Mouse (Mus musculus) erythroblast, embryonic 14.5 days (primary cell): Measurements from ENCODE around the gene Ablim2. TPM values are rescaled to one million over a fixed set of nuclear protein-coding genes. Genes with fewer than 3 reads are reported as not detected.

Experiments used
- H3K27me3 ChIP-seq: 2 replicates; pipeline ENCODE4 v1.6.1; 2012; ENCODE audit warnings: inconsistent platforms; ENCODE audit not compliant: control insufficient read depth
- H3K36me3 ChIP-seq: 2 replicates; pipeline ENCODE4 v1.6.1; 2012; ENCODE audit warnings: mild to moderate bottlenecking, inconsistent platforms; ENCODE audit not compliant: control insufficient read depth
- H3K4me1 ChIP-seq: 2 replicates; pipeline ENCODE4 v1.6.1; 2012; ENCODE audit warnings: inconsistent platforms; ENCODE audit not compliant: control insufficient read depth
- H3K4me3 ChIP-seq: replicated peaks from 2 replicates; pipeline ENCODE3; 2012; ENCODE audit warnings: moderate library complexity, mild to moderate bottlenecking, inconsistent platforms
- H3K9me3 ChIP-seq: 2 replicates; pipeline ENCODE4 v1.6.1; 2012; ENCODE audit warnings: low read length, inconsistent platforms, mixed read lengths; ENCODE audit not compliant: control insufficient read depth
- GATA1 ChIP-seq: IDR thresholded peaks from 2 replicates; pipeline ENCODE4 v1.6.1; 2012; ENCODE audit warnings: low read length, inconsistent platforms, mixed read lengths
- TAL1 ChIP-seq: IDR thresholded peaks from 3 replicates; pipeline ENCODE4 v1.6.1; 2012; ENCODE audit warnings: low read length, inconsistent platforms, mixed read lengths
- polyA plus RNA-seq: library from polyadenylated mRNA; stranded (reverse); fragments of >175 nt; gene quantifications from 2 replicates; pipeline ENCODE4 v1.2.3, GENCODE M21; 2012

Gene Ablim2
- polyA plus RNA-seq, 1 experiment, result not detected

- H3K9me3 ChIP-seq, result no peaks in the 10 kb centered on the region
- no peaks in the 10 kb centered on the region for H3K27me3 ChIP-seq
- no peaks in the 10 kb centered on the region for H3K36me3 ChIP-seq
- no peaks in the 10 kb centered on the region for H3K4me1 ChIP-seq
- TF ChIP-seq GATA1 (no peak), TAL1 (no peak)
- no peak overlapping the region for H3K4me3 ChIP-seq
Observed at GRCm38 (mm10) chr5:35830101-35830500, 72.4 kb downstream of the Ablim2 start.

DNA sequence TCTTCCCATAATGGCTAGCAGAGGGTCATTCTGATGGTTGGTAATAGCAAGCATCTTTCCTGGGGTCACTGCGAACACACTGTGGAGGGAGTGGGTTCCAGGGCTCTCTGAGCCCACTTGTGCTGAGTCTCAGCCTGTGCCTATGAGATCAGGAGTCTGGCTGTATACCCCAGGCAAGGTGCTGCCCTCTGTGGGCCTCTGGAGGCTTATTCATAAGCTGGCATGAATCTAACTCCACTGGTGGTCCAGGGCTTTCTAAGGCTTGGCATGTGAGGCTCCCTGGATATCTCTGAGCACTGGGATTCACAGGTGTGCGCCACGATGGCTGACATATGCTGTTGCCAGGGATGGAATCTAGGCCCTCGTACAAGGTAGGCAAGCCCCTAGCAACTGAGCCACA is 76.2 kb downstream of the Ablim2 start:
- Histone ChIP-seq H3K27me3 (no peaks in the 10 kb centered on the region), H3K9me3 (no peaks in the 10 kb centered on the region), H3K36me3 (no peaks in the 10 kb centered on the region), H3K4me1 (no peaks in the 10 kb centered on the region), H3K4me3 (no peak overlapping the region)
- no peak for TF ChIP-seq TAL1
- no peak for TF ChIP-seq GATA1

GRCm38 (mm10) chr5:35836992-35837391 is 79.3 kb downstream of the Ablim2 start:
- Histone ChIP-seq H3K27me3 (no peaks in the 10 kb centered on the region), H3K4me3 (no peak overlapping the region), H3K9me3 (no peaks in the 10 kb centered on the region), H3K4me1 (no peaks in the 10 kb centered on the region), H3K36me3 (no peaks in the 10 kb centered on the region)
- TF ChIP-seq GATA1 (no peak), TAL1 (no peak)

DNA sequence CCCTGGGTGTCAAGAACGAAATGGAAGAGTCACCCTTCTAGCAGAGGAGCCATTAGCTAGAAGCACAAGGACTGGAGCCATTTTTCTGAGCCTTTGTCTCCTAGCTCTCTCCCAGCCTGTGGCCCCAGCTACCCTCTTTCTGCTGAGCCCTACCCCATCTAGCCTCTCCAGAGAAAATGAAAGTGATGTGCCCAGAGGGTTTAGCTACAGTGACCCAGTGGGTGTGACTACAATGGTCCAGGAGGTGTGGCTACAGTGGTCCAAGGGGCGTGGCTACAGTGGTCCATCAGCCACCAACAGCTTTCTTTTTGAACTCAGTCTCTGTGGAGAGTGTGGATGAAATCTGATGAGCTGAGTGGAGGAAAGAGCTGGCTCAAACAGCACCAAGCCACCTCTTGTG is 81.6 kb downstream of the Ablim2 start:
- no peaks in the 10 kb centered on the region for H3K9me3 ChIP-seq
- TF ChIP-seq TAL1 (no peak), GATA1 (no peak)
- no peaks in the 10 kb centered on the region for H3K4me1 ChIP-seq
- no peaks in the 10 kb centered on the region for H3K27me3 ChIP-seq
- H3K36me3 ChIP-seq, result no peaks in the 10 kb centered on the region
- no peak overlapping the region for H3K4me3 ChIP-seq

DNA sequence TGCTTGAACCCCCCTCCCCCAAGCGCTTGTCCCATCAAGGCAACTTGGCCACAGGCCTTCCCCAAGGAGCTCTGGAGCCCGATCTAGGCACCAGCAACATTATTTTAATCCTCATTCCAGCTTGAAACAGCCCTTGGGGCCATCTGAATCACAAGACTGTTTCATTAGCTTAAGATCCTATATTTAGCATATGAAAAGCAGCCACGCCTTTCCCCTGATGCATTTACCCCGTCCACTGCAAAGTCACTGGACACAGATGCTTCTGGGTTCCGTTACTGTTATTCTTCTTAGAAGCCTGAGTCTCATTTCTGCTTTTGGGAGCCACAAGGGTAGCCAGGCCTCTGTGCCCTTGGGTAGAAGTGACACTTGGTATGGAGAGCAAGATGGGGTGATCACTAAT is 93.8 kb downstream of the Ablim2 start:
- Histone ChIP-seq H3K4me1 (no peaks in the 10 kb centered on the region), H3K27me3 (no peaks in the 10 kb centered on the region), H3K4me3 (no peak overlapping the region), H3K9me3 (no peaks in the 10 kb centered on the region), H3K36me3 (no peaks in the 10 kb centered on the region)
- no peak for TF ChIP-seq GATA1
- TF ChIP-seq TAL1, result no peak

DNA sequence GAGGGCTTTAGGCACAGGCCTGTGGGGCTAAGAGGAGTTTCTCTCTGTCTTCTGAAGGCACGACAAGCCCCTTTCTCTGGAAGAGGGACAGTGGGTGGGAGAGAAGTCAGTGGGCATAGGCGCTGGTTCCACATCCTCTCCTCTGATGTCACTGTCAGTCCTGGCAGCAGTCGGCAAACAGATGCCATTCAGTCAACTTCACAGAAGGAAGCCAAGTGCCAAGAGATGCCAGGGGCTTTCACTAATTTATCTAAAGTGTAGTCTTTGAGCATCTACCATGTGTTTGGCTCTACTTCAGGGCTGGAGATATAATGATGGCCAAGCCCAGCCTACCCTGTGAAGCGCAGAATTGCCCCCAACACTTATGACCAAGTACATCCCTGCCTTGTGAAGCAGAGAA is 95.8 kb downstream of the Ablim2 start:
- Histone ChIP-seq H3K4me1 (no peaks in the 10 kb centered on the region), H3K36me3 (no peaks in the 10 kb centered on the region), H3K27me3 (no peaks in the 10 kb centered on the region), H3K4me3 (no peak overlapping the region), H3K9me3 (no peaks in the 10 kb centered on the region)
- no peak for TF ChIP-seq TAL1
- TF ChIP-seq GATA1, result no peak

GRCm38 (mm10) chr5:35856245-35856644 is 98.6 kb downstream of the Ablim2 start:
- no peaks in the 10 kb centered on the region for H3K27me3 ChIP-seq
- H3K4me3 ChIP-seq, result no peak overlapping the region

DNA sequence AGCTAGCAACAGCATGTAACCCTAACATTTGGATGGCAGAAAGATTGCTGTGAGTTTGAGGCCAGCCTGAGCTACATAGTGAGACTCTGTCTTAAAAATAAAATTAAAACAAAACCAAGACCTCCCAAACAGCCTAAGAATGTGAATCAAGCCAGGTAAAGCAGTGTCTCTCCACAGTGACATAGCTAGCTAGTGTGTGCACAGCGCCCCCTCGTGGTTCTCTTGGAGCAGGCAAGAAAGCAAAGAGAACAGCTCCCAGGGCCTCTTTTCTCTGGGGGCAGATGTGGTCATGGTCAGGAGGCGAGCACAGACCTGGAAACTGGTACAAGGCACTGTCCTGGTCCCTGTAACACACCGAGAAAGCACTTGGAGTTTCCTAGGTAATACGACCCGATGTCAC is 100.4 kb downstream of the Ablim2 start:
- Histone ChIP-seq H3K4me1 (no peaks in the 10 kb centered on the region), H3K27me3 (no peaks in the 10 kb centered on the region), H3K4me3 (no peak overlapping the region), H3K9me3 (no peaks in the 10 kb centered on the region), H3K36me3 (no peaks in the 10 kb centered on the region)
- TF ChIP-seq GATA1, result no peak
- no peak for TF ChIP-seq TAL1

More at GRCm38 (mm10) chr5:35856245-35856644, 98.6 kb downstream of the Ablim2 start:
- Histone ChIP-seq H3K36me3 (no peaks in the 10 kb centered on the region), H3K9me3 (no peaks in the 10 kb centered on the region), H3K4me1 (no peaks in the 10 kb centered on the region)
- TF ChIP-seq TAL1 (no peak), GATA1 (no peak)

GRCm38 (mm10) chr5:35861456-35861855 is 103.8 kb downstream of the Ablim2 start:
- TF ChIP-seq TAL1, result no peak
- no peak for TF ChIP-seq GATA1
- Histone ChIP-seq H3K27me3 (no peaks in the 10 kb centered on the region), H3K4me3 (no peak overlapping the region), H3K4me1 (no peaks in the 10 kb centered on the region), H3K9me3 (no peaks in the 10 kb centered on the region), H3K36me3 (no peaks in the 10 kb centered on the region)

GRCm38 (mm10) chr5:35869973-35870372 is 112.3 kb downstream of the Ablim2 start:
- TF ChIP-seq GATA1, result no peak
- no peak for TF ChIP-seq TAL1
- Histone ChIP-seq H3K4me1 (no peaks in the 10 kb centered on the region), H3K4me3 (no peak overlapping the region), H3K36me3 (no peaks in the 10 kb centered on the region), H3K9me3 (no peaks in the 10 kb centered on the region), H3K27me3 (no peaks in the 10 kb centered on the region)
